Mouse (Mus musculus) embryonic fibroblast, embryonic 13.5 days (primary cell): Measurements from ENCODE around the gene Tmem160.

ENCODE experiments used
- CTCF ChIP-seq: IDR thresholded peaks from 2 replicates; pipeline ENCODE4 v1.5.1; 2011; ENCODE audit warnings: mild to moderate bottlenecking, control low read depth, low read length, moderate library complexity, borderline replicate concordance; ENCODE audit not compliant: insufficient read depth
- POLR2A ChIP-seq: IDR thresholded peaks from 2 replicates; pipeline ENCODE4 v1.6.1; 2011; ENCODE audit warnings: low read depth, mild to moderate bottlenecking, control low read depth, low read length, moderate library complexity

DNA sequence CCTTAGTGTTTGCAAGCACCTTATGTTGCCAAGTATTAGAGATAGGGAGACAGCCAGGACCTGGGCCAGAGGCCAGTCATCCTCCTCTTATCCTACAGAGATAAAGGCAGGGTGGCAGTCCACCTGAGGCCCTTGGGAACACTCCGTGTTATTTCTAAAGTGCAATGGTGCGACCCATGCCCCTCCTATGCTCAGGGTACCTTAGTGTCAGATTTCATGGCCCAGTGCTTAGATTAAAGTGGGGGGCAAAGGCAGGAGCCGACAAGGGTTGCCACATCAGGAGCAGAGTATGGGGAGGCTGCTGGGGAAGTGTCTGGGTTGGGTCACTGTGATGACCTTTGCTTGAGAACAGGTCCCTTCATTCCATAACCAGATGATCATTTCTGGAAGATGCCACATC, 43.7 kb downstream of the Tmem160 start:
- TF ChIP-seq CTCF (no peak), POLR2A (no peak)
